Mouse (Mus musculus): ENCODE measurements around the gene Galnt14.

Galnt14 gene

GRCm38 (mm10) chr17:73686292-73686691 is 24.0 kb downstream of the Galnt14 start:
- Histone ChIP-seq H3K9me3 (ENCODE audit: low read length) (no peaks in the 10 kb centered on the region), H3K4me1 (replicated peaks; ENCODE audit: low read depth, low read length) (no peaks in the 10 kb centered on the region), H3K4me3 (replicated peaks; ENCODE audit: low read length) (no peak overlapping the region), H3K27me3 (ENCODE audit: insufficient read depth, low read length) (no peaks in the 10 kb centered on the region), H3K36me3 (ENCODE audit: insufficient read depth, low read length) (no peaks in the 10 kb centered on the region)
- TF ChIP-seq POU5F1 (IDR thresholded peaks at IDR 0.05; ENCODE audit: borderline replicate concordance, low read length): no peak
- TF ChIP-seq NANOG (IDR thresholded peaks at IDR 0.05; ENCODE audit: borderline replicate concordance, low read length): no peak
- no peak for TF ChIP-seq CTCF (conservative IDR thresholded peaks at IDR 0.05; ENCODE audit: low read length)

- Histone ChIP-seq H3K27me3 (ENCODE audit: insufficient read depth, low read length) (no peaks in the 10 kb centered on the region), H3K4me1 (replicated peaks; ENCODE audit: low read depth, low read length) (no peaks in the 10 kb centered on the region), H3K36me3 (ENCODE audit: insufficient read depth, low read length) (no peaks in the 10 kb centered on the region), H3K9me3 (ENCODE audit: low read length) (no peaks in the 10 kb centered on the region), H3K4me3 (replicated peaks; ENCODE audit: low read length) (no peak overlapping the region)
- TF ChIP-seq CTCF (conservative IDR thresholded peaks at IDR 0.05; ENCODE audit: low read length) (no peak), NANOG (IDR thresholded peaks at IDR 0.05; ENCODE audit: borderline replicate concordance, low read length) (no peak), POU5F1 (IDR thresholded peaks at IDR 0.05; ENCODE audit: borderline replicate concordance, low read length) (no peak)
Measured at GRCm38 (mm10) chr17:73684746-73685145, 25.5 kb downstream of the Galnt14 start.

DNA sequence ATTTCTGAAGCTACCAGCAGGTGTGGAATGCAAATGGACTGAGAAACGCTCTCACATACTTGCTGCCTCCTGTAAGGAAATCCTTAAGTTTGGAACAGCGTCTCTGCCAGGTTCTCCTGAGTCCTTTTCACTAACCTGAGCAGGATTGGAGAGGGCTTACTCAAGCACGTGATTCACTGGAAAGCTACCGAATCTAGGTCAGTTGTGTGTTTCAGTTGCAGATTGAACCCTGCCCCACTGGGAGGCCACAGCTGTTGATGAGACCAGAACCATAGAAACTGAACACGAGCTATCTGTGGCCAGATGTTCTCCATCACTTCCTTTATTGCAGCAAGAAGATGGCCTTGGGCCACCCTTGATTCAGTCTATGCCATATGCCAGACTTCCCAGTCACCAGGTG is 38.3 kb downstream of the Galnt14 start:
- Histone ChIP-seq H3K36me3 (ENCODE audit: insufficient read depth, low read length) (no peaks in the 10 kb centered on the region), H3K9me3 (ENCODE audit: low read length) (no peaks in the 10 kb centered on the region), H3K4me1 (replicated peaks; ENCODE audit: low read depth, low read length) (no peaks in the 10 kb centered on the region), H3K27me3 (ENCODE audit: insufficient read depth, low read length) (no peaks in the 10 kb centered on the region), H3K4me3 (replicated peaks; ENCODE audit: low read length) (no peak overlapping the region)
- TF ChIP-seq NANOG (IDR thresholded peaks at IDR 0.05; ENCODE audit: borderline replicate concordance, low read length): no peak
- TF ChIP-seq POU5F1 (IDR thresholded peaks at IDR 0.05; ENCODE audit: borderline replicate concordance, low read length): no peak

DNA sequence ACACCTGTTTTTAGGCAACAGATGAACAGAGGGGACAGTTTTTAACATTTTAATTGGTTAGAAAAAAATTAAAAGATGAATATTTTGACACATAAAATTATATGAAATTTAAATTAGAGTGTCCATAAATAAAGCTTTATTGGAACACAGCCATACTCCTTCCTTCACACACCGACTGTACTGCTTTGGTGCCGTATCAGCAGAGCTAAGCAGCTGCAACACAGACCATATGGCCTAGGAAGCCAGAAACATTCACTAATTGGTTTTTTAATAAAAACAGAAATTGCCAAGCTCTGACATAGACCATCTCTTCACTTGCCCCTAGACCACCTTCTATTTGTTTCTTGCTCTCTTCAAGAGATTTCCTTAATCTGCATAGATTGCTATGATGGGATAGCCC is 40.2 kb downstream of the Galnt14 start:
- H3K36me3 ChIP-seq (ENCODE audit: insufficient read depth, low read length): no peaks in the 10 kb centered on the region
- H3K9me3 ChIP-seq (ENCODE audit: low read length): no peaks in the 10 kb centered on the region
- no peaks in the 10 kb centered on the region for H3K4me1 ChIP-seq (replicated peaks; ENCODE audit: low read depth, low read length)
- H3K27me3 ChIP-seq (ENCODE audit: insufficient read depth, low read length): no peaks in the 10 kb centered on the region
- H3K4me3 ChIP-seq (replicated peaks; ENCODE audit: low read length): no peak overlapping the region
- TF ChIP-seq POU5F1 (IDR thresholded peaks at IDR 0.05; ENCODE audit: borderline replicate concordance, low read length): no peak
- TF ChIP-seq CTCF (conservative IDR thresholded peaks at IDR 0.05; ENCODE audit: low read length): no peak
- no peak for TF ChIP-seq NANOG (IDR thresholded peaks at IDR 0.05; ENCODE audit: borderline replicate concordance, low read length)

- Histone ChIP-seq H3K9me3 (ENCODE audit: low read length) (no peaks in the 10 kb centered on the region), H3K4me1 (replicated peaks; ENCODE audit: low read depth, low read length) (no peaks in the 10 kb centered on the region), H3K27me3 (ENCODE audit: insufficient read depth, low read length) (no peaks in the 10 kb centered on the region), H3K36me3 (ENCODE audit: insufficient read depth, low read length) (no peaks in the 10 kb centered on the region), H3K4me3 (replicated peaks; ENCODE audit: low read length) (no peak overlapping the region)
- no peak for TF ChIP-seq POU5F1 (IDR thresholded peaks at IDR 0.05; ENCODE audit: borderline replicate concordance, low read length)
Measured at GRCm38 (mm10) chr17:73668996-73669395, 41.3 kb downstream of the Galnt14 start.

DNA sequence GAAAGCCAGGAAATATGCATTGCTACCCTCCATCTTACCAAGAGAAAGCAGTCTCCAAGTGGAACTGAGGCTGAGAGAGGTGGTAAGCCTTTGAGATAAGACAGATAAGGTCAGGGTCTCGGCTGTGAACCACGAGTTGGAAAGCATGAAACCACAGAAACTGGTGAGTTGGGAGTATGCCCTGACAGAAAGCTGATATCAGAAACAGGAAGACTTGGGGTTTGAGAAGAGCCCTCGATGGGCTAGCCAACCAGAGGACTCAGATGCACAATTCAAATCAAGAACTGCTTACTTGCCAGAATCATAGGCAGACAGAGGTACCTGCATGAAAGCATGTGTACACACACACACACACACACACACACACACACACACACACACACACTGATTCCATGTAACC is 47.0 kb downstream of the Galnt14 start:
- TF ChIP-seq CTCF (conservative IDR thresholded peaks at IDR 0.05; ENCODE audit: low read length) (no peak), NANOG (IDR thresholded peaks at IDR 0.05; ENCODE audit: borderline replicate concordance, low read length) (no peak)
- Histone ChIP-seq H3K4me1 (replicated peaks; ENCODE audit: low read depth, low read length) (no peaks in the 10 kb centered on the region), H3K9me3 (ENCODE audit: low read length) (no peaks in the 10 kb centered on the region), H3K4me3 (replicated peaks; ENCODE audit: low read length) (no peak overlapping the region), H3K36me3 (ENCODE audit: insufficient read depth, low read length) (no peaks in the 10 kb centered on the region), H3K27me3 (ENCODE audit: insufficient read depth, low read length) (no peaks in the 10 kb centered on the region)

GRCm38 (mm10) chr17:73658731-73659445 is 51.4 kb downstream of the Galnt14 start:
- no peaks in the 10 kb centered on the region for H3K9me3 ChIP-seq (ENCODE audit: low read length)
- no peaks in the 10 kb centered on the region for H3K36me3 ChIP-seq (ENCODE audit: insufficient read depth, low read length)
- H3K27me3 ChIP-seq (ENCODE audit: insufficient read depth, low read length): no peaks in the 10 kb centered on the region
- H3K4me3 ChIP-seq (replicated peaks; ENCODE audit: low read length): no peak overlapping the region
- TF ChIP-seq CTCF (conservative IDR thresholded peaks at IDR 0.05; ENCODE audit: low read length) (no peak), POU5F1 (IDR thresholded peaks at IDR 0.05; ENCODE audit: borderline replicate concordance, low read length) (no peak), NANOG (IDR thresholded peaks at IDR 0.05; ENCODE audit: borderline replicate concordance, low read length) (no peak)
- no peaks in the 10 kb centered on the region for H3K4me1 ChIP-seq (replicated peaks; ENCODE audit: low read depth, low read length)

DNA sequence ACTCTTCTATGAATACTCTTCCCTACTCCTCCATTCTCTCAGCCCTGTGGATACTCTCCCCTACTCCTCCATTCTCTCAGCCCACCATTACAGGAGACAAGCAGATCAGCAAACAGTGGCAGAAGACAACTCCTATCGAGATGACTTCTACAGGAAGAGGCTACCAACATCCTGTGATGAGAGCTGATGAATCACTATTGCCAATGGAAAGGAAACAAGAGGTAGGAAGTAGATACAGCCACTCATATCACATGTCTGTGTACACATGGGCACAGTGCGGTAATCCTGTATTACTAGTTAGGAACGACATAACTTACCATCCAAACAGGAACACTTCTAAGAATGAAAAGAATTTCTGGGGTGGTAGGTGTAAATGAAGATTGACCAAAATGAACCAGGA is 53.9 kb downstream of the Galnt14 start:
- no peak for TF ChIP-seq POU5F1 (IDR thresholded peaks at IDR 0.05; ENCODE audit: borderline replicate concordance, low read length)
- TF ChIP-seq NANOG (IDR thresholded peaks at IDR 0.05; ENCODE audit: borderline replicate concordance, low read length): no peak
- TF ChIP-seq CTCF (conservative IDR thresholded peaks at IDR 0.05; ENCODE audit: low read length): no peak
- no peaks in the 10 kb centered on the region for H3K4me1 ChIP-seq (replicated peaks; ENCODE audit: low read depth, low read length)
- H3K9me3 ChIP-seq (ENCODE audit: low read length): no peaks in the 10 kb centered on the region
- H3K27me3 ChIP-seq (ENCODE audit: insufficient read depth, low read length): no peaks in the 10 kb centered on the region
- no peak overlapping the region for H3K4me3 ChIP-seq (replicated peaks; ENCODE audit: low read length)
- no peaks in the 10 kb centered on the region for H3K36me3 ChIP-seq (ENCODE audit: insufficient read depth, low read length)

DNA sequence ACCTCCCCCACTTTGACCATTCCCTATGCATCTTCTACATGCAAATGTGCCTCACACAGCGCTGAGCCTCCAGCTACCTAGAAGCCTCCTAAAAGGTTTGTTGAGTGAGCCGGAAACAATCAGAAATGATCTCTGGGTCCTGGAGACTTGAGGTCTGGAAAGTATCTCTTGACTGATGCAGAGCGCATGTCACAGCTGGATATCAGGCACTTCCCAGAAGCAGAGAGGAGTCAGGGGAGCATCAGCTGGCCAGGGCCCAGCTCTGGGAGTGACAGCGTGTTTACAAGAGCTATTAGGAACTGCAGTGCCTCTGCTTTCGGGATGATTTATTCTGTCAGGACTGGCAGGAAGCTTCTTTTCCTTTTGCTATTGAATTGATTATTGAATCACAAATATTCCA is 56.0 kb downstream of the Galnt14 start:
- no peaks in the 10 kb centered on the region for H3K4me1 ChIP-seq (replicated peaks; ENCODE audit: low read depth, low read length)
- H3K36me3 ChIP-seq (ENCODE audit: insufficient read depth, low read length): no peaks in the 10 kb centered on the region
- H3K9me3 ChIP-seq (ENCODE audit: low read length): no peaks in the 10 kb centered on the region
- H3K27me3 ChIP-seq (ENCODE audit: insufficient read depth, low read length): no peaks in the 10 kb centered on the region
- no peak overlapping the region for H3K4me3 ChIP-seq (replicated peaks; ENCODE audit: low read length)
- TF ChIP-seq CTCF (conservative IDR thresholded peaks at IDR 0.05; ENCODE audit: low read length): no peak
- no peak for TF ChIP-seq POU5F1 (IDR thresholded peaks at IDR 0.05; ENCODE audit: borderline replicate concordance, low read length)
- no peak for TF ChIP-seq NANOG (IDR thresholded peaks at IDR 0.05; ENCODE audit: borderline replicate concordance, low read length)

Measured in E14TG2a.4 (cell line).